Mouse (Mus musculus) liver, embryonic 14.5 days (tissue): ENCODE data around the gene Cyb5r3. TPM values are rescaled to one million over a fixed set of nuclear protein-coding genes. Genes with fewer than 3 reads are reported as not detected.

ENCODE experiments used
- ATAC-seq: fragments of 200-750 bp; cut with Nextera tagmentation; 2 replicates; pipeline ENCODE4 v1.8.0; 2017; ENCODE audit warnings: moderate number of reproducible peaks, mild to moderate bottlenecking, moderate library complexity; ENCODE audit not compliant: insufficient read depth
- DNase-seq, 3 experiments: peaks; one replicate each; pipeline ENCODE4 v3.0.0-alpha.2; 2012 to 2013; ENCODE audit warnings: low read depth in 3 of 3, low spot score in 3 of 3
- H3K27ac ChIP-seq: fragments of 300-500 bp; sonication (generic); 2 replicates; pipeline ENCODE4 v1.5.1; 2014; ENCODE audit warnings: moderate library complexity, mild to moderate bottlenecking, control low read depth, inconsistent platforms
- H3K27me3 ChIP-seq: fragments of 300-500 bp; sonication (generic); 2 replicates; pipeline ENCODE4 v1.6.1; 2014; ENCODE audit warnings: mild to moderate bottlenecking, low read length, moderate library complexity; ENCODE audit not compliant: control insufficient read depth, insufficient read depth
- H3K36me3 ChIP-seq: fragments of 300-500 bp; sonication (generic); replicated peaks from 2 replicates; pipeline ENCODE4 v1.6.1; 2014; ENCODE audit warnings: low read depth; ENCODE audit not compliant: control insufficient read depth, insufficient read depth
- H3K4me1 ChIP-seq, 2 experiments: fragments of 200-500 bp in 1 of 2; fragments of 300-500 bp in 1 of 2; sonication (generic) in 1 of 2; replicated peaks; 2 replicates each; pipeline ENCODE4 v1.6.1; 2012 to 2014; ENCODE audit warnings: antibody characterized with exemption in 1 of 2, inconsistent platforms in 1 of 2, low read length in 1 of 2; ENCODE audit not compliant: control insufficient read depth in 2 of 2, insufficient read depth in 2 of 2
- H3K4me2 ChIP-seq: fragments of 300-500 bp; sonication (generic); 2 replicates; pipeline ENCODE4 v1.6.1; 2014; ENCODE audit warnings: low read depth, mild to moderate bottlenecking, control low read depth, moderate library complexity
- H3K4me3 ChIP-seq, 2 experiments: fragments of 200-500 bp in 1 of 2; fragments of 300-500 bp in 1 of 2; sonication (generic) in 1 of 2; 2 replicates each; pipeline ENCODE4 v1.5.1; 2012 to 2014; ENCODE audit warnings: low read depth in 2 of 2, low read length in 2 of 2, mild to moderate bottlenecking in 2 of 2, control low read depth in 1 of 2, inconsistent platforms in 1 of 2, moderate library complexity in 1 of 2; ENCODE audit not compliant: insufficient read depth in 1 of 2
- H3K9ac ChIP-seq: fragments of 300-500 bp; sonication (generic); replicated peaks from 2 replicates; pipeline ENCODE4 v1.6.1; 2014; ENCODE audit warnings: mild to moderate bottlenecking, control low read depth, moderate library complexity
- H3K9me3 ChIP-seq: fragments of 300-500 bp; sonication (generic); 2 replicates; pipeline ENCODE4 v1.6.1; 2016; ENCODE audit warnings: low read length, mixed read lengths; ENCODE audit not compliant: control insufficient read depth
- CTCF ChIP-seq: IDR thresholded peaks from 2 replicates; pipeline ENCODE4 v1.5.1; 2016; ENCODE audit warnings: antibody characterized with exemption, low read depth, control low read depth
- EP300 ChIP-seq: IDR thresholded peaks from 2 replicates; pipeline ENCODE4 v1.6.1; 2016; ENCODE audit warnings: antibody characterized with exemption, low read depth
- WGBS: fragments of 180-500 bp; shearing (Covaris S2); extraction: QIAGEN DNeasy Blood & Tissue Kit; methylation state at CpG from one replicate; pipeline ENCODE4 v1.1.7; 2014; ENCODE audit not compliant: insufficient replicate concordance; 5-methylcytosine and 5-hydroxymethylcytosine counted together
- polyA plus RNA-seq, 2 experiments: library from polyadenylated mRNA; depleted of rRNA in 1 of 2; stranded (reverse) in 1 of 2; unstranded in 1 of 2; fragments of >200 nt; fragmentation: Nextera tagmentation in 1 of 2; extraction: Ambion mirVana in 1 of 2; gene quantifications; 2 replicates each; pipeline versions ENCODE4 v1.2.1 to v1.2.3; 2012 to 2014

The Cyb5r3 gene
- polyA plus RNA-seq, 2 experiments = 88.8 to 103 TPM

DNA sequence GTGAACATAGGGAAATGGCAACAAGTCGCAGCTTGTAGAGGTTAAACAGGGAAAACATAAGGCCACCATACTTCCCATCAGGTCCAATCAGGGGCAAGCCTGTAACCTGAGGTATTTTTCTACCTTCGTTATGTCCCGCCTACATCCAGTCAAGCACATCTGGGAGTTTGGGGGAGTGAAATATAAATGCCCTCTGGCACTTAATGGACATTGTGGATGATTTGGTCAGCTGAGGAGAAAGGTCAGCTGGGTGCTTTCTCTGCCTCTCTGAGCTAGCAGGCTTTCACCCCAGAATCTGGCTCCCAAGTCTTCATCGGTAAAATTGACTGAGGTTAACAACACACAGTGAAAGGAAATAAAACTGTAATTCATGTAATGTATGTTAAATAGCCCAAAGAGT lies 21.0 kb upstream of the Cyb5r3 start:
- Histone ChIP-seq H3K9ac (no peak overlapping the region), H3K4me2 (no peak overlapping the region), H3K36me3 (no peaks in the 10 kb centered on the region), H3K27me3 (no peaks in the 10 kb centered on the region), H3K9me3 (no peaks in the 10 kb centered on the region; the same call in 1 of the 2 replicates), H3K27ac (no peak overlapping the region), H3K4me3 (no peak overlapping the region), H3K4me1 (no peaks in the 10 kb centered on the region)
- no peak for TF ChIP-seq EP300
- TF ChIP-seq CTCF = no peak
- no peak for DNase-seq
- no peak for ATAC-seq
- 69% methylated on average over 4 of the region's 4 CpGs for WGBS

DNA sequence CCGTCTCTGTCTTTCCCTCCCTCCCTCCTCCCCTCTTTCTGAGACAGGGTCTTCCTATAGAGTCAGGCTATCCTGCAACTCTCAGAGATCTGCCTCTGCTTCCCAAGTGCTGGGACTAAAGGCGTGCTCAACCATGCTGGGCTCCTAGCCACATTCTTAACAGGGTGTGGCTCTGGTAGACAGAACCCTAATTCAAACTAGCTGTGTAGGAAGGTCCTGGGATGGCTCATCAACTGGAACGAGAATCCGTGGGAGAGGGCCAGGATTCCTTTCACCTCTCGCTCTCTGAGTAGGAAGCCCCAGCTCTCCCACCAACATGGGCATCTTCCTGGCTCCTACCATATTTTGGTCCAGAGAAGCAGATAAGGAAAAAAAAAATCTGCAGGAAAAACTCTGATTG lies 10.0 kb upstream of the Cyb5r3 start:
- Histone ChIP-seq H3K4me3 (no peak overlapping the region), H3K9ac (no peak overlapping the region), H3K9me3 (no peaks in the 10 kb centered on the region), H3K4me2 (no peak overlapping the region), H3K27me3 (no peaks in the 10 kb centered on the region), H3K4me1 (peaks cover 5 to 12% of the 10 kb centered on the region in 2 experiments), H3K27ac (no peak overlapping the region), H3K36me3 (no peaks in the 10 kb centered on the region)
- WGBS = 59% methylated on average over 5 of the region's 5 CpGs
- no peak for DNase-seq
- no peak for ATAC-seq
- no peak for TF ChIP-seq EP300
- TF ChIP-seq CTCF = no peak

DNA sequence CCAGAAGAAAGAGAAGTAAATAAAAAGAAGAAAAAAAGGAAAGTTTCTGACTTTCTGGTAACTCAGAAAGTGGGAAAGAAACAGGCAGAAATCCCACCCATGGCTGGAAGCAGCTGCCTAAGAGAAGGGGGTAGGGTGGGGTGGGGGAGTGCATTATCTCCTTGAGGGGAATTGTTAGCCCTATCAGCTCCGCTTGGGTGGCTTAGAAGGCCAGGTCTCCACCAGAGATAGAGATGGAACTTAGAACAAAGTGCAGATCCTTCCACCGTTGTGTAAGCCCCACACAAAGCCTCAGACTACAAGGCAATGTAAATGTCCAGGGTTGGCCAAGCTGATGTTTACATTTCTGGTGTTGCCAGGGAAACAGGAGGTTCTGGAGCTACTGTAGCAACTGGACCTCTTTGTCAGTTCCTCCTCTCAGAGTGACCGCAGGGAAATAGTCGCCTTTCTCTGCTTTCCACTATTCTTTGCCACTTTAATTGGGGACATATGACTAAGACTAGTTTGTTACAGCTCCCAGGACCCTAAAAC lies 9.5 kb upstream of the Cyb5r3 start:
- Histone ChIP-seq H3K4me1 (peaks cover 5 to 12% of the 10 kb centered on the region in 2 experiments), H3K9ac (no peak overlapping the region), H3K27me3 (no peaks in the 10 kb centered on the region), H3K4me3 (no peak overlapping the region), H3K27ac (no peak overlapping the region), H3K9me3 (no peaks in the 10 kb centered on the region), H3K36me3 (no peaks in the 10 kb centered on the region), H3K4me2 (no peak overlapping the region)
- TF ChIP-seq EP300 (0 out of 2 replicates have a peak, but pooled peaks have one; percentile 36), CTCF (no peak)
- 33% methylated on average over 4 of the region's 4 CpGs for WGBS
- DNase-seq (no peak), ATAC-seq (peak; percentile 76)

DNA sequence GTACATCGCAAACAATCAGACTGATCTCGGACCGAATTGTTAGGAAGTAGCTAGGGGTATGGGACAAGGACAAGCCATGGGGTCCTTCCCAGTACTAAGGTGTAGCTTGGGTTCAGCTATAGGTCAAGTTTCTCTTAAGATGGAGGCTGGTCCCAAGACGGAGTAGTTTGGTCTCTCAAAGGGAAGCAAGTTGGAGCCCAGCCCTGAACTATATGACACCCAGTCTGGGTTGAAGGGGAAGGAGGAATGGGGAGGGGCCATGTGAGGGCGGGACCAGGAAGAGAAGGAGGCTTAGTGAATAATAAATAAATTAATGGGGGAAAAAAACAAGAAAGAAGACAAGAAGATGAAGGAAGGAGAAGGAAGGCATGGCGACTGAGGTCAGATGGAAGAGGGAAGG lies 7.6 kb upstream of the Cyb5r3 start:
- Histone ChIP-seq H3K9ac (no peak overlapping the region), H3K27me3 (no peaks in the 10 kb centered on the region), H3K4me3 (no peak overlapping the region), H3K4me2 (no peak overlapping the region), H3K4me1 (peaks cover 5 to 12% of the 10 kb centered on the region in 2 experiments), H3K27ac (no peak overlapping the region), H3K9me3 (no peaks in the 10 kb centered on the region), H3K36me3 (no peaks in the 10 kb centered on the region)
- DNase-seq (no peak), ATAC-seq (no peak)
- TF ChIP-seq CTCF = no peak
- TF ChIP-seq EP300 = no peak
- WGBS = 75% methylated on average over 6 of the region's 6 CpGs

DNA sequence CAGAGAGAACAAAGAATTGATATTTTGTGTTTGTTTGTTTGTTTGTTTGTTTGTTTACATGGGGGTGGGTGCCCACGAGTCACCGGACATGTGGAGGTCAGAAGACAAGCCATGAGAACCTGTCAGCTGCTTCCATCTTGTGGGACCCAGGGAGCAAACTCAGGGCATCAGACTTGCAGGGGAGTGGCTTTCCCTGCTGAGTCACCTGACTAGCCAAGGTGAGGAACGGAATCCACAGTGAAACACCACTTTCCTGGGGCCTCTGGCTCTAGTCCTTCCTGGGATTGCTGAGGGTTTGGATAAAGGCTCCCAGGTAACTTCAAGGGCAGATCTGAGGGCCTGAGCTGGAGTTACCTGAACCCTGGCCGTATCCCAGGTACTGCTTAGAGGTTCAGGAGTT lies 4.3 kb upstream of the Cyb5r3 start:
- Histone ChIP-seq H3K36me3 (no peaks in the 10 kb centered on the region; the same call in 1 of the 2 replicates), H3K4me2 (no peak overlapping the region), H3K4me3 (no peak overlapping the region), H3K27me3 (no peaks in the 10 kb centered on the region), H3K9me3 (no peaks in the 10 kb centered on the region), H3K27ac (no peak overlapping the region), H3K9ac (no peak overlapping the region), H3K4me1 (peaks cover 5 to 11% of the 10 kb centered on the region in 2 experiments)
- DNase-seq (no peak), ATAC-seq (no peak)
- 70% methylated on average over 4 of the region's 4 CpGs for WGBS
- TF ChIP-seq EP300 = no peak
- no peak for TF ChIP-seq CTCF
